10 mouse cellular contexts compared by ENCODE assay signal in the genomic region with DNA sequence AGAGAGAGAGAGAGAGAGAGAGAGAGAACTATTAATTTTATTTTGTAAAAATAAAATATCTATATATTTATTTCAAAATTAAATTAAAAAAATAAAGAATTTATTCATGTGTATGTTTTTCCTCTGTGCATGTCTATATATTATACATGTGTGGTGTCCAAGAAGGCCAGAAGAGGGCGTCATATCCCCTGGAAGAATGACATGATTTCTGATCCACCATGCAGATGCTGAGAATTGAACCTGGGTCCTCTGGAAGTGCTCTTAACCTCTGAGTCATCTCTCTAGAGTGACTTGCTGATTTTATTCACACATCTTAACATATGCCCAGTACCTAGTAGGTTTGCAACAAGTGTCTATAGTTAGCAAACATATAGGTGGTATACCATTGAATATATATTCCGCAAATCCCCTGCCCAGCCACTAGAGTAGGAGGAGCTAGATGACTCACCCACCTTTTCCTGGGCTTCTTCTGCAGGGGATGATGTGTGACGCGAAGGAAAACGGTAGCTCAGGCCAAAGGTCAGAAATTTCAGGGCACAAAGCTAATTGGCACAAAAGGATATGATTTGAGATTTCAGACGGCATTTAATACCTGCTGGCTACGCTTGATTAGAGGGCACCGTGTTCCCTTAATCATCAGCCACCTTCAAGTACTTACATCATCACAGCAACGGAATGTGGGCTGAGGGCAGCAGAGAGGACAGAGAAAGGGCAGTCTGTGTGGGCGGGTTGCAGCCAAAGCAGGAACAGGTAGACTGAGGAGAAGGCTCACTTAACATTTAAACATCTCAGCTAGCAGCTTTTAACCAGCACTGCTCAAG.
DNase-seq lines count a peak whose midpoint lies in the region; ATAC-seq and TF ChIP-seq lines count a peak whose summit lies in the region.
"Had no signal": no experiment of that assay in that cellular context is flagged by ENCODE, and none has a peak within 500 bp of the region (broad histone marks: within the 10 kb centered on the region; RNA-seq: fewer than 3 reads in every experiment).

No protein-coding gene starts in this region.

- H3K9ac ChIP-seq in midbrain, embryonic 12.5 days (replicated peaks) = no peak overlapping the region
- no peak overlapping the region for H3K9ac ChIP-seq in midbrain, embryonic 14.5 days (replicated peaks; ENCODE audit: low read length)
- no peak overlapping the region for H3K9ac ChIP-seq in kidney, embryonic 15.5 days
- no peak overlapping the region for H3K9ac ChIP-seq in stomach, postnatal 0 days (ENCODE audit: low read length)

- ATAC-seq in midbrain, embryonic 12.5 days (ENCODE audit: low FRiP score, low read depth) = peak; percentile 54; the same call in 1 of the 2 replicates
- no peak for ATAC-seq in midbrain, embryonic 14.5 days (ENCODE audit: low FRiP score, low TSS enrichment)
- peak; percentile 63; the same call in 1 of the 2 replicates for ATAC-seq in kidney, embryonic 15.5 days (replicated peaks; ENCODE audit: low FRiP score)
- ATAC-seq in stomach, postnatal 0 days (ENCODE audit: low FRiP score, low TSS enrichment) = peak; percentile 59; the same call in 1 of the 2 replicates

- H3K4me2 ChIP-seq in midbrain, embryonic 12.5 days (replicated peaks) = no peak overlapping the region
- no peak overlapping the region for H3K4me2 ChIP-seq in midbrain, embryonic 14.5 days (ENCODE audit: low read length)
- peak overlapping the region; percentile 32 for H3K4me2 ChIP-seq in kidney, embryonic 15.5 days
- no peak overlapping the region for H3K4me2 ChIP-seq in stomach, postnatal 0 days (replicated peaks; ENCODE audit: low read depth)

- no peak overlapping the region for H3K27ac ChIP-seq in gastrocnemius, adult 2 months
- H3K27ac ChIP-seq in midbrain, embryonic 12.5 days (replicated peaks) = no peak overlapping the region
- H3K27ac ChIP-seq in midbrain, embryonic 14.5 days (replicated peaks; ENCODE audit: low read depth, low read length) = no peak overlapping the region
- 0 out of 2 replicates have a peak overlapping the region, but pooled peaks have one; percentile 22 for H3K27ac ChIP-seq in kidney, embryonic 15.5 days
- no peak overlapping the region for H3K27ac ChIP-seq in stomach, postnatal 0 days (replicated peaks)

- H3K36me3 ChIP-seq in midbrain, embryonic 12.5 days = no peaks in the 10 kb centered on the region
- H3K36me3 ChIP-seq in midbrain, embryonic 14.5 days (ENCODE audit: control insufficient read depth, insufficient read depth, low read length) = no peaks in the 10 kb centered on the region
- no peaks in the 10 kb centered on the region for H3K36me3 ChIP-seq in kidney, embryonic 15.5 days
- H3K36me3 ChIP-seq in stomach, postnatal 0 days (ENCODE audit: control insufficient read depth, insufficient read depth, low read length) = no peaks in the 10 kb centered on the region

- DNase-seq in gastrocnemius, adult 2 months = no peak
- DNase-seq in gastrocnemius, postnatal 10 days = no peak
- DNase-seq in midbrain, embryonic 14.5 days = no peak
- peak; percentile 33 for DNase-seq in stomach, postnatal 0 days (ENCODE audit: low spot score)
- DNase-seq in layer of hippocampus, postnatal 25 days (ENCODE audit: extremely low spot score in 1 of 2, low spot score in 1 of 2) = no peak
- no peak for DNase-seq in urinary bladder, postnatal 25 days (ENCODE audit: low spot score)
- DNase-seq: adrenal gland, adult 2 months; layer of hippocampus, adult 9-11 months had no signal

- no peak overlapping the region for H3K4me3 ChIP-seq in gastrocnemius, adult 2 months
- no peak overlapping the region for H3K4me3 ChIP-seq in midbrain, embryonic 12.5 days
- no peak overlapping the region for H3K4me3 ChIP-seq in midbrain, embryonic 14.5 days (replicated peaks; ENCODE audit: low read depth, low read length)
- no peak overlapping the region for H3K4me3 ChIP-seq in kidney, embryonic 15.5 days (replicated peaks)
- no peak overlapping the region for H3K4me3 ChIP-seq in stomach, postnatal 0 days (ENCODE audit: low read depth, low read length)

- TF ChIP-seq EP300 in stomach, postnatal 0 days (optimal IDR thresholded peaks at IDR 0.05) = no peak

- 44% methylated on average over 10 of the region's 10 CpGs for WGBS in midbrain, embryonic 12.5 days
- WGBS in midbrain, embryonic 14.5 days = 41% methylated on average over 10 of the region's 10 CpGs
- 30% methylated on average over 10 of the region's 10 CpGs for WGBS in kidney, embryonic 15.5 days
- WGBS in stomach, postnatal 0 days = 26% methylated on average over 10 of the region's 10 CpGs

- no peaks in the 10 kb centered on the region for H3K9me3 ChIP-seq in midbrain, embryonic 12.5 days
- H3K9me3 ChIP-seq in midbrain, embryonic 14.5 days (ENCODE audit: control insufficient read depth, low read length) = no peaks in the 10 kb centered on the region
- H3K9me3 ChIP-seq in kidney, embryonic 15.5 days (replicated peaks) = no peaks in the 10 kb centered on the region
- no peaks in the 10 kb centered on the region for H3K9me3 ChIP-seq in stomach, postnatal 0 days (ENCODE audit: control insufficient read depth, low read length)

- H3K4me1 ChIP-seq in midbrain, embryonic 12.5 days = no peaks in the 10 kb centered on the region
- H3K4me1 ChIP-seq in midbrain, embryonic 14.5 days (ENCODE audit: control insufficient read depth, insufficient read depth, low read length) = 0 out of 2 replicates have a peak, but pooled peaks cover 3% of the 10 kb centered on the region
- 0 out of 2 replicates have a peak, but pooled peaks cover 9% of the 10 kb centered on the region for H3K4me1 ChIP-seq in kidney, embryonic 15.5 days
- no peaks in the 10 kb centered on the region for H3K4me1 ChIP-seq in stomach, postnatal 0 days (replicated peaks; ENCODE audit: control insufficient read depth, insufficient read depth)

- no peaks in the 10 kb centered on the region for H3K27me3 ChIP-seq in midbrain, embryonic 12.5 days
- H3K27me3 ChIP-seq in midbrain, embryonic 14.5 days (ENCODE audit: control insufficient read depth, insufficient read depth, low read length) = no peaks in the 10 kb centered on the region
- H3K27me3 ChIP-seq in kidney, embryonic 15.5 days = no peaks in the 10 kb centered on the region
- no peaks in the 10 kb centered on the region for H3K27me3 ChIP-seq in stomach, postnatal 0 days (ENCODE audit: control insufficient read depth, insufficient read depth, low read length)

- intact Hi-C loops in gastrocnemius, adult 2 months (cut with DNase I) = no loop called here

- peak; percentile 21; the same call in 1 of the 2 replicates for TF ChIP-seq CTCF in gastrocnemius, adult 2 months (IDR thresholded peaks at IDR 0.05)
- TF ChIP-seq CTCF in stomach, postnatal 0 days (IDR thresholded peaks at IDR 0.05; ENCODE audit: low read depth) = peak; percentile 34
